Mouse (Mus musculus): ENCODE measurements around the gene Musk. TPM values are rescaled to one million over a fixed set of nuclear protein-coding genes. Genes with fewer than 3 reads are reported as not detected.

The Musk gene
- total and polyA plus RNA-seq, 2 experiments from 2014 or later, result 0.19 to 0.73 TPM

DNA sequence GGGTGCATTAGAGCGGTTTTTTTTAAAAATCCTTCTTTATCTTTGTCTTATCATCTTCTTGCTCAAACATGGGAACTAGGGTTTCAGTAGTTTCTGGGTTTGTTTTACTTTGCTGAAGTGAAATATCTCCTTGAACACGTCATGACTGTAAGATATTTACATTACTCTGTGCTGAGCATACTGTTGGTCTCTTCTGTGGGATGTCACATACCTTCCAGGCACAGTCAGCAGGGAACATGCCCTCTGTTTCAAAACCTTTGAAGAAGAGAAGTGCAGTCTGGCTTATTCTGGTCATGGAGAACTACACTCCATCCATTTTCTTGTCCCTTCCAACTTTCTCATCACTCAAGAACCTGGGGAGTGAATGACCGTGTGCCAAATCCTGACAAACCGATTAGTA, 73.2 kb downstream of the Musk start:
- Histone ChIP-seq H3K36me3 (ENCODE audit: insufficient read depth) (no peaks in the 10 kb centered on the region), H3K9me3 (ENCODE audit: low read length) (no peaks in the 10 kb centered on the region), H3K9ac (no peak overlapping the region), H3K27me3 (ENCODE audit: insufficient read depth, low read length) (no peaks in the 10 kb centered on the region), H3K27ac (ENCODE audit: low read depth, low read length) (no peak overlapping the region), H3K4me1 (ENCODE audit: insufficient read depth) (no peaks in the 10 kb centered on the region), H3K4me3 (ENCODE audit: low read depth, low read length) (no peak overlapping the region), H3K4me2 (ENCODE audit: low read depth) (no peak overlapping the region)
- ATAC-seq (no peak), DNase-seq (no peak)
- TF ChIP-seq CTCF (IDR thresholded peaks at IDR 0.05; ENCODE audit: low read depth), result no peak
- WGBS, result 93% methylated on average over 4 of the region's 4 CpGs

DNA sequence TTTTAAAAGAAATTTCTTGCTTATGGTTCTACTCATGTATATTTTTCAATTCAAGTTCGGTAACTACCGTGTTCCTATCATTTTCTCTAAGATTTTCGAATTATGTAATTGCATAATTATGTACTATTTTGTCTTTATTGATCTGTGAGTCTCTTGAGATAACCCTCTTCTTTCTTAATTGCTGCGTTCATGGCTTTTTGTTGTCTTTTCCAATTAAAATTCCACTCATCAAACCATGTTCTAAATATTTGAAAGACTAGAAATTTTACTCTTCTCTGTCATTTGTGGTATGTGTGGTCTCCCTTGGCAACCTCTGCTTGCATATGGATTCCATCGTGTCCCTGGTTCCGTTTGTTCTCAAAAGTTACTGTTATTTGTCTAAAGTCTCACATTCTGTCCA, 79.6 kb downstream of the Musk start:
- Histone ChIP-seq H3K9me3 (ENCODE audit: low read length) (no peaks in the 10 kb centered on the region), H3K9ac (no peak overlapping the region), H3K4me3 (ENCODE audit: low read depth, low read length) (no peak overlapping the region), H3K4me1 (ENCODE audit: insufficient read depth) (no peaks in the 10 kb centered on the region), H3K36me3 (ENCODE audit: insufficient read depth) (no peaks in the 10 kb centered on the region), H3K27ac (ENCODE audit: low read depth, low read length) (no peak overlapping the region), H3K27me3 (ENCODE audit: insufficient read depth, low read length) (no peaks in the 10 kb centered on the region), H3K4me2 (ENCODE audit: low read depth) (no peak overlapping the region)
- ATAC-seq (no peak), DNase-seq (no peak)
- TF ChIP-seq CTCF (IDR thresholded peaks at IDR 0.05; ENCODE audit: low read depth), result no peak
- WGBS, result 82% methylated on average over 6 of the region's 6 CpGs

DNA sequence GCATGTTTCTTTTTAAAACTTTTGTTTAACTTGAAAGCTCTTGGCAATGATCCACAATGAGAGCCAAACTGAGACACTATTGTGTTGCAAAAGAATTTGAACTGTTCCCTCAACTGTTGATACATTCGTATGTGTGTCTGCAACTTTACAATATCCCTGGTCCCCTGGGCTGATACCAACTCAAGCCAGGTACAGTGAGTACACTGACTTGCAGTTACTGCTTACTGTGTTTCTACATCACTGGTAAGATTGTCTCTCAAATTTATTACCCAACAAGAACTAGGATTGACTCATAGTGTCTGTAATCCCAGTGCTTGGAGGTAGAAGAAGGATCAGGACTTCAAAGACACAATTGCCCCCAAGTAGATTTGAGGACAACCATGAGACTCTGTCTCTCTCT, 85.3 kb downstream of the Musk start:
- H3K36me3 ChIP-seq (ENCODE audit: insufficient read depth), result no peaks in the 10 kb centered on the region
- H3K27me3 ChIP-seq (ENCODE audit: insufficient read depth, low read length), result no peaks in the 10 kb centered on the region
- no peak for TF ChIP-seq CTCF (IDR thresholded peaks at IDR 0.05; ENCODE audit: low read depth)
- H3K27ac ChIP-seq (ENCODE audit: low read depth, low read length), result no peak overlapping the region
- 76% methylated on average over 1 of the region's 1 CpGs for WGBS
- no peak overlapping the region for H3K4me3 ChIP-seq (ENCODE audit: low read depth, low read length)
- no peak for ATAC-seq
- H3K9ac ChIP-seq, result no peak overlapping the region
- H3K9me3 ChIP-seq (ENCODE audit: low read length), result no peaks in the 10 kb centered on the region
- no peak overlapping the region for H3K4me2 ChIP-seq (ENCODE audit: low read depth)
- DNase-seq, result no peak
- H3K4me1 ChIP-seq (ENCODE audit: insufficient read depth), result no peaks in the 10 kb centered on the region

DNA sequence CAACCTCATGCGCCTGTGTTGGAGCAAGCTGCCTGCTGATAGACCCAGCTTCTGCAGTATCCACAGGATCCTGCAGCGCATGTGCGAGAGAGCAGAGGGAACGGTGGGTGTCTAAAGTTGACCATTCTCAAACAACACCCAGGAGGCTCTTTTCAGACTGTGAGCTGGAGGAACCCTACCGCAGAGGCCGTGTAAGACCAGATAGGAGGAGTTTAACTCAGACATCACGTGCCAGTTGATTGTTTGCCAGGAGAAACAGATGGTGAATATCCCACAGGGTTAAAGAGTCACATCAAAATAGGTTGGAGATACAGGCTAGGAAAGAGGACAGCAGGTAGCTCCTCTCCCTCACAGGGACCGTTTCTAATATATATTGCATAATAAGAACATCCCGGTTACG, 87.8 kb downstream of the Musk start:
- H3K36me3 ChIP-seq (ENCODE audit: insufficient read depth), result no peaks in the 10 kb centered on the region
- TF ChIP-seq CTCF (IDR thresholded peaks at IDR 0.05; ENCODE audit: low read depth), result no peak
- WGBS, result 91% methylated on average over 10 of the region's 10 CpGs
- no peak overlapping the region for H3K9ac ChIP-seq
- H3K27me3 ChIP-seq (ENCODE audit: insufficient read depth, low read length), result no peaks in the 10 kb centered on the region
- H3K4me3 ChIP-seq (ENCODE audit: low read depth, low read length), result no peak overlapping the region
- DNase-seq (no peak), ATAC-seq (no peak)
- no peaks in the 10 kb centered on the region for H3K9me3 ChIP-seq (ENCODE audit: low read length)
- no peak overlapping the region for H3K4me2 ChIP-seq (ENCODE audit: low read depth)
- no peaks in the 10 kb centered on the region for H3K4me1 ChIP-seq (ENCODE audit: insufficient read depth)
- H3K27ac ChIP-seq (ENCODE audit: low read depth, low read length), result no peak overlapping the region

DNA sequence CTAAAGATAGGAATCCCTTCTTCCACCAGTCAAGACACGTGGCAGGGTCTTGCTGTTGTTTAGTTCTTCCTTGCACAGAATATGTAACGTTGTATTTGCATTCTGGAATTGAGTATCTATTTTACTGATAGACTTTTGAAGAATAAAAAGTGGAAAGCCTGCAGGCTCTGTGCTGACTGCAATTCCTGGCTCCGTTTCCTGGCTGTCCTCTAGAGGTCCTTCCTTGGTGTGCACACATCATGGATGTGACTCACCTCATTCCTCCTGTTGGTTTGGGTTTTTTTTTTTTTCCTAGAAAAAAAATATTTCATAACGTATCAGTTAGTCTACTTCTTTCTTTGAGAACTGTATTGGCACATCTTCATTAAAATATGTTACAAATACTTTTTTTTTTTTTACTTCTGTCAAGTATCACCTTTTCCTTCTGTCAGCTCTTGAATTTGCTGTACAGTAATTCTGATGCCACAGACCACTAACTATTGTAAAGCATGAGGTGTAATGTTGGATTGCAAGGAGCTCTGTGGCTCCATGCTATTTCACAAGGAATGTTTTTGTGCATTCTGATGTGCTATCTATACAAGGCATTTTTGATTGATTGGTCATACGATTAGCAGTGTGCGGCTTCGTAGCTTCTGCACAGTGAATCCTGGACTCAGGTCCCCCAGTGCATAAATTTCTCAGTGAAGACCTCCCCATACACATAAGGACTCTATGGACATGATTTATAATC, 88.5 kb downstream of the Musk start:
- H3K4me3 ChIP-seq (ENCODE audit: low read depth, low read length), result no peak overlapping the region
- H3K4me1 ChIP-seq (ENCODE audit: insufficient read depth), result no peaks in the 10 kb centered on the region
- 87% methylated on average over 7 of the region's 7 CpGs for WGBS
- no peak for DNase-seq
- no peak overlapping the region for H3K4me2 ChIP-seq (ENCODE audit: low read depth)
- no peaks in the 10 kb centered on the region for H3K27me3 ChIP-seq (ENCODE audit: insufficient read depth, low read length)
- no peaks in the 10 kb centered on the region for H3K9me3 ChIP-seq (ENCODE audit: low read length)
- no peak for TF ChIP-seq CTCF (IDR thresholded peaks at IDR 0.05; ENCODE audit: low read depth)
- H3K9ac ChIP-seq, result no peak overlapping the region
- no peak overlapping the region for H3K27ac ChIP-seq (ENCODE audit: low read depth, low read length)
- no peak for ATAC-seq
- no peaks in the 10 kb centered on the region for H3K36me3 ChIP-seq (ENCODE audit: insufficient read depth)

DNA sequence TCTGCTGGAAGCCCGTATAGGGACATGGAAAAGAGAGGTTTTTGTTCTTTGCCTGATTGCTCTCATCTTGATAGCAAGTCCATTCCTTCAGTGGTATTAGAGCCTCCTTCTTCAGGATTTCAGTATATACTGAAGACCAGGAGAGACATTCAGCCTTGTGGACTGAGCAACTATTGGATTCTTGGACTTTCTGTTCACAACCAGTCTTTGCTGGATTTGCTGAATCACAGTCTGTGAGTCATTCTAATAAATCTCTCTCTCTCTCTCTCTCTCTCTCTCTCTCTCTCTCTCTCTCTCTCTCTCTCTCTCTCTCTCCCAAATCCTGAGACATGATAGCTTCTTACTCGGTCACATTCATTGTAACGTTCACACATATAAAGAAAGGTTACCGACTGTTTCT, 93.4 kb downstream of the Musk start:
- 93% methylated on average over 4 of the region's 4 CpGs for WGBS
- Histone ChIP-seq H3K27me3 (ENCODE audit: insufficient read depth, low read length) (no peaks in the 10 kb centered on the region), H3K9me3 (ENCODE audit: low read length) (no peaks in the 10 kb centered on the region), H3K4me2 (ENCODE audit: low read depth) (no peak overlapping the region), H3K27ac (ENCODE audit: low read depth, low read length) (no peak overlapping the region), H3K36me3 (ENCODE audit: insufficient read depth) (no peaks in the 10 kb centered on the region), H3K9ac (no peak overlapping the region), H3K4me1 (ENCODE audit: insufficient read depth) (no peaks in the 10 kb centered on the region), H3K4me3 (ENCODE audit: low read depth, low read length) (no peak overlapping the region)
- TF ChIP-seq CTCF (IDR thresholded peaks at IDR 0.05; ENCODE audit: low read depth), result no peak
- no peak for DNase-seq
- no peak for ATAC-seq

DNA sequence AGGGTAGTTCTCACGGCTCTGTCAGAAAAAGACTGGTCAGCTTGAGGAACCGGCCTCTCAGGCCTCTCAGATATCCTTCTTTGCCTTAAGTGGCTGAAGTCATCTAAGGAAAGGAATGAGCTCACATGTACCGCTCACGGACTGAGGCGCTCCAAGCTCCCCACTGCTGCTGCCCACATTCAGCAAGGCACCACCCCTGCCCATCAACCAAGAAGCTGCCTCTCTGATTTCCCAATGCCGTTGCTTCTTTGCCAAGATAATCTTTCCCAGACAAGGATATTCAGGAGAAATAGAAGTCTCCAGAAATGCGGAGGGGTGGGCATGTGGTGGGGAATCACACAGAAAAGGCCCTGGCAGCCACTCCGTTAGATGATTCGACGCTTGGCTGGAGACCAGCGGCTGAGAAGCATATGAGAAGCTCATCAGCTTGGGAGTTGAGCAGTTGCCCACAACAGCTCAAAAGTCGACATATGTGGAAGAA, 115.1 kb downstream of the Musk start:
- no peak overlapping the region for H3K4me2 ChIP-seq (ENCODE audit: low read depth)
- no peaks in the 10 kb centered on the region for H3K27me3 ChIP-seq (ENCODE audit: insufficient read depth, low read length)
- WGBS, result 58% methylated on average over 12 of the region's 12 CpGs
- DNase-seq, result peak; percentile 92
- no peaks in the 10 kb centered on the region for H3K9me3 ChIP-seq (ENCODE audit: low read length)
- no peak overlapping the region for H3K4me3 ChIP-seq (ENCODE audit: low read depth, low read length)
- no peak overlapping the region for H3K27ac ChIP-seq (ENCODE audit: low read depth, low read length)
- TF ChIP-seq CTCF (IDR thresholded peaks at IDR 0.05; ENCODE audit: low read depth), result no peak
- H3K4me1 ChIP-seq (ENCODE audit: insufficient read depth), result no peaks in the 10 kb centered on the region
- no peak overlapping the region for H3K9ac ChIP-seq
- no peaks in the 10 kb centered on the region for H3K36me3 ChIP-seq (ENCODE audit: insufficient read depth)
- peak; percentile 95 for ATAC-seq

Measured in forebrain, postnatal 0 days (tissue).